Mouse (Mus musculus) limb, embryonic 14.5 days (tissue): ENCODE results near the gene Trappc2l. TPM values are rescaled to one million over a fixed set of nuclear protein-coding genes. Genes with fewer than 3 reads are reported as not detected.

Source experiments
- ATAC-seq: fragments of 200-750 bp; cut with Nextera tagmentation; 2 replicates; pipeline ENCODE4 v1.8.0; 2017; ENCODE audit warnings: low read depth, moderate number of reproducible peaks, moderate TSS enrichment; ENCODE audit not compliant: low FRiP score
- DNase-seq: peaks from one replicate; pipeline ENCODE4 v3.0.0-alpha.2; 2015; ENCODE audit warnings: low spot score
- H3K27ac ChIP-seq: fragments of 300-500 bp; sonication (generic); replicated peaks from 2 replicates; pipeline ENCODE4 v1.5.1; 2014; ENCODE audit warnings: low read depth, mild to moderate bottlenecking, low read length, moderate library complexity, mixed read lengths
- H3K27me3 ChIP-seq: fragments of 300-500 bp; sonication (generic); 2 replicates; pipeline ENCODE4 v1.6.1; 2014; ENCODE audit warnings: low read length, mixed read lengths; ENCODE audit not compliant: control insufficient read depth, insufficient read depth
- H3K36me3 ChIP-seq: fragments of 300-500 bp; sonication (generic); 2 replicates; pipeline ENCODE4 v1.6.1; 2014; ENCODE audit warnings: mild to moderate bottlenecking, low read length, moderate library complexity, mixed read lengths; ENCODE audit not compliant: control insufficient read depth, insufficient read depth
- H3K4me1 ChIP-seq: fragments of 300-500 bp; sonication (generic); 2 replicates; pipeline ENCODE4 v1.6.1; 2014; ENCODE audit warnings: antibody characterized with exemption, low read length, mixed read lengths; ENCODE audit not compliant: control insufficient read depth, insufficient read depth
- H3K4me2 ChIP-seq: fragments of 300-500 bp; sonication (generic); replicated peaks from 2 replicates; pipeline ENCODE4 v1.6.1; 2014; ENCODE audit warnings: low read depth, mild to moderate bottlenecking, low read length, moderate library complexity; ENCODE audit not compliant: severe bottlenecking
- H3K4me3 ChIP-seq: fragments of 300-500 bp; sonication (generic); replicated peaks from 2 replicates; pipeline ENCODE4 v1.5.1; 2014; ENCODE audit warnings: low read length
- H3K9ac ChIP-seq: fragments of 300-500 bp; sonication (generic); 2 replicates; pipeline ENCODE4 v1.6.1; 2014; ENCODE audit warnings: mild to moderate bottlenecking, low read depth, low read length, moderate library complexity; ENCODE audit not compliant: severe bottlenecking
- H3K9me3 ChIP-seq: fragments of 300-500 bp; sonication (generic); 2 replicates; pipeline ENCODE4 v1.6.1; 2016; ENCODE audit warnings: low read length; ENCODE audit not compliant: control insufficient read depth
- POLR2A ChIP-seq: fragments of 200-500 bp; IDR thresholded peaks from 2 replicates; pipeline ENCODE4 v1.8.0; 2012; ENCODE audit warnings: inconsistent platforms, mild to moderate bottlenecking, moderate library complexity, borderline replicate concordance; ENCODE audit not compliant: insufficient read depth, insufficient read length; ENCODE audit errors: extremely low read depth
- WGBS: fragments of 180-500 bp; shearing (Covaris S2); extraction: QIAGEN DNeasy Blood & Tissue Kit; methylation state at CpG from one replicate; pipeline ENCODE4 v1.1.7; 2014; 5-methylcytosine and 5-hydroxymethylcytosine counted together
- polyA plus RNA-seq, 2 experiments: library from polyadenylated mRNA; depleted of rRNA in 1 of 2; stranded (reverse) in 1 of 2; unstranded in 1 of 2; fragments of >200 nt; fragmentation: Nextera tagmentation in 1 of 2; extraction: Ambion mirVana in 1 of 2; gene quantifications; 2 replicates each; pipeline versions ENCODE4 v1.2.1 to v1.2.3; 2012 to 2014

The Trappc2l gene
- polyA plus RNA-seq, 2 experiments = 70.2 to 129 TPM

DNA sequence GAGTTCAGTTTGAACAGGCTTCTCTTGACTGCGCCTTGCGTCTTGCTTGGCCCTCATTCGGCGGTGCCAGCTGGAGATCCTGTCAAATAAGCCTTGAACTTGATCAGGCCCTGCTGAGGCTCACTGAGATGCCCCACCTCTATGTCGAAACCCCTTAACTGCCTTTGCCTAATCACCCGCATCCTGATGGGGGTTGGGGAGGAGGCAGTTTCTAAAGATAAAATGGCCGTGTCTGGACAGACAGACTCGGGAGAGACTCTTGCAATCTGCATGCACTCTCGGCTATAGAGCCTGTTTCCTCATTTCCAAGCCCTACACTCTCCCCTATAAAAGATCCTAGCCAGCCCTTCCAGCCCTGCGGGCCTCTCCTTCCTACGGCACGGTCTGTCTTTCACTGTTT is 18.2 kb upstream of the Trappc2l start:
- 50% methylated on average over 12 of the region's 12 CpGs for WGBS
- no peak overlapping the region for H3K4me2 ChIP-seq
- H3K4me1 ChIP-seq = no peaks in the 10 kb centered on the region
- H3K27me3 ChIP-seq = no peaks in the 10 kb centered on the region
- H3K9me3 ChIP-seq = no peaks in the 10 kb centered on the region
- no peak overlapping the region for H3K4me3 ChIP-seq
- ATAC-seq (no peak), DNase-seq (no peak)
- H3K36me3 ChIP-seq = peaks cover 4% of the 10 kb centered on the region; the same call in 1 of the 2 replicates
- no peak overlapping the region for H3K27ac ChIP-seq
- peak overlapping the region; percentile 16; the same call in 1 of the 2 replicates for H3K9ac ChIP-seq
- no peak for TF ChIP-seq POLR2A

GRCm38 (mm10) chr8:122593783-122594507 is 17.5 kb upstream of the Trappc2l start:
- Histone ChIP-seq H3K4me3 (no peak overlapping the region), H3K36me3 (peaks cover 4% of the 10 kb centered on the region; the same call in 1 of the 2 replicates), H3K9ac (peak overlapping the region; percentile 16; the same call in 1 of the 2 replicates), H3K4me1 (no peaks in the 10 kb centered on the region), H3K27me3 (no peaks in the 10 kb centered on the region), H3K9me3 (no peaks in the 10 kb centered on the region), H3K27ac (no peak overlapping the region), H3K4me2 (no peak overlapping the region)
- DNase-seq (no peak), ATAC-seq (no peak)
- no peak for TF ChIP-seq POLR2A
- 74% methylated on average over 19 of the region's 19 CpGs for WGBS

GRCm38 (mm10) chr8:122596031-122596430 is 15.4 kb upstream of the Trappc2l start:
- Histone ChIP-seq H3K27ac (no peak overlapping the region), H3K4me2 (no peak overlapping the region), H3K4me1 (no peaks in the 10 kb centered on the region), H3K36me3 (peaks cover 4% of the 10 kb centered on the region; the same call in 1 of the 2 replicates), H3K9ac (no peak overlapping the region), H3K27me3 (no peaks in the 10 kb centered on the region), H3K9me3 (no peaks in the 10 kb centered on the region), H3K4me3 (no peak overlapping the region)
- DNase-seq (no peak), ATAC-seq (no peak)
- TF ChIP-seq POLR2A = no peak
- WGBS = 53% methylated on average over 4 of the region's 4 CpGs

DNA sequence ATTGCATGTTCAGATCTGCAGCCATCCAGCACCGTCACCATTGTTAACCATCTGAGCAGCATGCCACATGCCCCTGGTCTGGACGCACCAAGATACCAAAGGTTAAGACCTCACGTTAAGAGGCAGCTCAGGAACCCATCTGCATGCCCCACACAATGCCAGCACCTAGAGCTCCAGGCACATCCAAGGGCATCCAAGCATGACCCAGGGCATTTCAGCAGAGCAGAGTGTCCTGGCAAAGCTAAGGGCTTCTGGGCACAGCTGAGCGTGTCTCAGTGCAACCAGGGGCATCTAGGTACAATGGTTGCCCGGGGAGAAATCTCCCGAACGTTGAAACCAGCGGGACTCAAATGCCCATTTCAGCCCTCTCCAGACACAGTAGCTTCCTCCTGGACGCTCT is 10.8 kb upstream of the Trappc2l start:
- H3K36me3 ChIP-seq = no peaks in the 10 kb centered on the region; the same call in 1 of the 2 replicates
- no peak overlapping the region for H3K4me2 ChIP-seq
- TF ChIP-seq POLR2A = no peak
- H3K9ac ChIP-seq = no peak overlapping the region
- H3K27me3 ChIP-seq = no peaks in the 10 kb centered on the region
- no peaks in the 10 kb centered on the region for H3K9me3 ChIP-seq
- DNase-seq (no peak), ATAC-seq (no peak)
- no peak overlapping the region for H3K4me3 ChIP-seq
- no peak overlapping the region for H3K27ac ChIP-seq
- H3K4me1 ChIP-seq = no peaks in the 10 kb centered on the region
- WGBS = 87% methylated on average over 9 of the region's 9 CpGs

GRCm38 (mm10) chr8:122604640-122605039 is 6.8 kb upstream of the Trappc2l start:
- no peaks in the 10 kb centered on the region for H3K27me3 ChIP-seq
- WGBS = 31% methylated on average over 1 of the region's 1 CpGs
- no peak for TF ChIP-seq POLR2A
- H3K36me3 ChIP-seq = no peaks in the 10 kb centered on the region
- ATAC-seq (no peak), DNase-seq (no peak)
- no peaks in the 10 kb centered on the region for H3K4me1 ChIP-seq
- H3K27ac ChIP-seq = no peak overlapping the region
- H3K4me3 ChIP-seq = no peak overlapping the region
- no peaks in the 10 kb centered on the region for H3K9me3 ChIP-seq
- no peak overlapping the region for H3K9ac ChIP-seq
- no peak overlapping the region for H3K4me2 ChIP-seq

GRCm38 (mm10) chr8:122605367-122605766 is 6.1 kb upstream of the Trappc2l start:
- H3K4me2 ChIP-seq = no peak overlapping the region
- DNase-seq (no peak), ATAC-seq (no peak)
- H3K36me3 ChIP-seq = no peaks in the 10 kb centered on the region
- H3K27me3 ChIP-seq = no peaks in the 10 kb centered on the region
- TF ChIP-seq POLR2A = no peak
- WGBS = 75% methylated on average over 4 of the region's 4 CpGs
- no peak overlapping the region for H3K4me3 ChIP-seq
- no peaks in the 10 kb centered on the region for H3K4me1 ChIP-seq
- H3K9me3 ChIP-seq = no peaks in the 10 kb centered on the region
- H3K9ac ChIP-seq = no peak overlapping the region
- no peak overlapping the region for H3K27ac ChIP-seq
